Mouse (Mus musculus) T-cell, adult 2 months (primary cell): ENCODE data around the gene Phxr2.
"Not testable (repeated sequence)": the region's sequence is repeated elsewhere in the genome, so short reads cannot be mapped to it uniquely, and the experiment has no call there.

Experiments used
- DNase-seq: peaks from one replicate; pipeline ENCODE4 v3.0.0; 2022; ENCODE audit warnings: low spot score

The Phxr2 gene

GRCm38 (mm10) chr10:99126225-99126624 lies at the start of gene Phxr2:
TSS of gene Phxr2 (minus strand) at chr10:99126325.
- DNase-seq = no peak

GRCm38 (mm10) chr10:99172906-99173507 lies 46.9 kb upstream of the Phxr2 start:
- DNase-seq = no peak

- peak; percentile 43 for DNase-seq
These were observed 45.9 kb upstream of the Phxr2 start for GRCm38 (mm10) chr10:99171961-99172497.

DNA sequence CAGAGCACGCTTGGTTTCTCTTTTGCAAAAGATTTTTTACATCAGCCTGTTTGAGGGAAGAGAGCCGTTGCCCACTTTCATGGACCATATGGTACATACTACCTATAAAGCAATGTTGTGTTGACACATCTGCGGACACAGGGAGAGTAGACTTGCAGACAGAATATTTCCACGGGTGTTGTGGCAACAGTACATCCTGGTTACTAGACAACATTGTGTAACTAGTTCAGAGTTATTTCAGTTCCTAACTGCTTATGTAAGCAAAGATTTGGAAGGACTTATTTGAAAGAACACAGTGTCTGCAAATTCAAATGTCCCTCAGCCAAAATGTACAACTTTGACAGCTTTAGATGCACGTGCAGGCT lies 43.6 kb upstream of the Phxr2 start:
- peak; percentile 60 for DNase-seq

DNA sequence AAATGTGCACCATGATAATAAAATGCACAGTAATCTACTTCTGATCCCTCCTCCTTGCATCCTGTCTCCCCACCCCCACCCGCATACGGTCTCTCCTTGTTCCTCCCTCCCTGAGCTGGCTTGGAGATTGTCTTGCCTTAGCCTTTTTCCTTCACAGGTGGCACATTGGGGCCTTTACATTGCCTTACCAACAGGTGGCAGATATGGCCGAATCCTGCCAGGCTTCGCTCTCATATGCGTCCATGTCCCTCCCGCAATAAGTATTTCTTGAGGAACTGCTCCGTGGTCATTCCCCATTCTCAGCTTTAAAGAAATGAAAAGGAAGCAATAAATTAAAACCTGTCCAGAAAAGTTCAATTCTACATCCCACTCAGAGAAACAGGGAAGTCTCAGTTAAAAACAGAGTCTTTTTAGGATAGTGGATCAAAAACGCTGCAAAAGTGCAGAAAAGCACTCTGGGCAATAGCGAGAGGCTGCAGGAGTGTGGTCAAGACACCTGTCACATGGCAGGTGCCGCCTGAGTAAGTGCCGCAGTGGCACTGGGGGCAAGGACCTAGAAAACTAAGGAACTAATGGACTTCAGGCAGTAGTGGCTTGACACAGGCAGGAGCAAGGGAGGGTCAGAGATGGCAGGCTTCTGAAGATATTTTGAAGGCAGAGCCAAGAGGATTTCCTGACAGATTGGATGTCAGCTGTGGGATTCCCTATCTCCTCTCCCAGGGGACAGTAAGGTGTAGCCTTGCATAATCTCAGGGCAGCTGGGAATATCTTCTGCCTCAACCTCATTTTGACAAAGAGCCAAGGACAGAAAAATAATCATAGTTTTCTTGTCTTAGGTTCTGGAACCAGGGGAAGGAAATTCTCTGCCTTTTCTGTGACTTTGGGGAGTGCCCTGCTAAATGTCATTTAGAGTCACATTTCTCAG lies 43.0 kb upstream of the Phxr2 start:
- peak; percentile 33 for DNase-seq

DNA sequence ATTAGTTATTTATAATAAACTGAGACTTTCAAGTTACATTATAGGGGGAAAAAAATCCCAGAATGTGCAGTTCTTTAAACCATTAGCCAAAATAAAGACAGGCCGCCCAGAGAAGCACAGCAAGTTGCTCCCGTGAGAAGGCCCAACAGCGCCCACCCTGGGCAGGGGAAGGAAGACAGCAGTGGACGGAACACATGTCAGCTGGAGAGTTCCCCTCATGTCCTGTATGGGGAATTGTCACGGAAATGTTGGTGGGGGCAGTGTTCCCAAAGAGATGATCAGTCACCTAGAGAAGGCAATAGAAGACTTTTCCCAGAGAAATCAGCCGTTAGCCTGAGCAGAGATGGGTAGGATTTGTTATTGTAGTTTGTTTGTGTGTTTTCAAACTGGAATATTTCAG lies 42.3 kb upstream of the Phxr2 start:
- no peak for DNase-seq

GRCm38 (mm10) chr10:99166392-99166791 lies 40.3 kb upstream of the Phxr2 start:
- DNase-seq = no peak

GRCm38 (mm10) chr10:99165751-99166282 lies 39.7 kb upstream of the Phxr2 start:
- no peak for DNase-seq

- peak; percentile 47 for DNase-seq
These were observed 38.8 kb upstream of the Phxr2 start for GRCm38 (mm10) chr10:99164871-99165477.

DNA sequence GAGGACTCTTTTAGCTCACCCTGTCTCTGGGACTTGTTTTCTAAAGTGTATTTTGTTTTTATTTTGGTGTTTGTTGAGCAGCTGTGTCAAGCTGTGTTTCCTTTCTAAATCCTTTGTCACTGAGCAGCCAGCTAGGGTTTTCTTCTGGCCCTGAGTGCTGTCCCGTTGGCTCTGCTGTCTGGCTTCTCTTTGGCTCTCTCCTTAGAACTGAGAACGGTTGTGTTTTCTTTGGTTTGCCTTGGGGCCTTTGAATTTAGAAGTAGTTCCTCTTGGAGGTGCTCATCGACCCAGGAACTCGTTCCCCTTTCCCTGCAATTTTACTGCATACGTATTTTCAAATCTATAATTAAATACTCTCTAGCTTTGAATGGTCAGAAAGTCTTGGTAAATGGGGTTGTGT lies 36.9 kb upstream of the Phxr2 start:
- DNase-seq = no peak

DNA sequence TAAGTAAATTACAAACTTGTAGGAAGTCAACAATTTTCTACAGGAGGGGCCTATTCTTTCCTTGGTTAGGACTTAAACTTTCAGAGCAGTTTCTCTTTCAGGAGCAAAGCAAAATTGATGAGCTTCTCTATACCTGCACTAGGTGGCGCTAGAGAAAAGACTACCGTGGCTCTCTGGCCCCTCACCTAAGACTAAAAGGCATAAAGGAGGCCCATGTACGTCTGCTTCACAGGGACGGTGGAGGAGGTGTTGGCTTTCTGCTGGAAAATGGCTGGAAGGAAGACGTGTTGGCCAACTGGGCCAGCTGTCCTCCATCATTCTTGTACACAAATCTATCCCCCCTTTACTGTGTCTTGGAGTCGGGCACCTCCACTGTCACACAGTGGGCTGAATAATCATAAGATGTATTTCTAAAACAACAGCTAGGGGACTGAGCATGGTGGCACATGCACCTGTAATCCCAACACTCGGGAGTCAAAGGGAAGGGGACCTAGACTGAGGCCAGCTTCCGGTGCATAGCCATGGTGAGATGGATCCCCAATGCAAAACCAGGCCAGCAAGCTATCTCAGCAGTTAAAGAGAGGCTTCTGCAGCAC lies 36.0 kb upstream of the Phxr2 start:
- peak; percentile 45 for DNase-seq

GRCm38 (mm10) chr10:99157697-99158096 lies 31.6 kb upstream of the Phxr2 start:
- not testable (repeated sequence) for DNase-seq

GRCm38 (mm10) chr10:99156808-99157207 lies 30.7 kb upstream of the Phxr2 start:
- no peak for DNase-seq

- DNase-seq = no peak
These were observed 28.5 kb upstream of the Phxr2 start for GRCm38 (mm10) chr10:99154635-99155034.

DNA sequence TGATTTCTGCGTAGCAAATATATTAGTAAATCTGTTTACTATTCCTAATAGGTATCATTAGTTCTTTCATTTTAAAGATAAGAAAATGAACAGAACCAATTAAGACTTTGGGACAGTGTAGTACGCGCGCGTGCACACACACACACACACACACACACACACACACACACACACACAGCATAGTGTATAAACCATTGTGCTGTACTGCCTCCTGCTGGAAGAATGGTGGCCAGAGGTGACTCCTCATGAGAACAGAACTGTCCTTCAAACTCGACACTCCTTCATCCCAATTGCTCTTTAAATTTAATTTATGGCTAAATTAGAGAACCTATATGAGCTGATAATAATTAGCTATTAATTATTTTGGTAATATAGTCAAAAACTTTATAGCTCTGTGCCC lies 25.9 kb upstream of the Phxr2 start:
- DNase-seq = peak; percentile 60

DNA sequence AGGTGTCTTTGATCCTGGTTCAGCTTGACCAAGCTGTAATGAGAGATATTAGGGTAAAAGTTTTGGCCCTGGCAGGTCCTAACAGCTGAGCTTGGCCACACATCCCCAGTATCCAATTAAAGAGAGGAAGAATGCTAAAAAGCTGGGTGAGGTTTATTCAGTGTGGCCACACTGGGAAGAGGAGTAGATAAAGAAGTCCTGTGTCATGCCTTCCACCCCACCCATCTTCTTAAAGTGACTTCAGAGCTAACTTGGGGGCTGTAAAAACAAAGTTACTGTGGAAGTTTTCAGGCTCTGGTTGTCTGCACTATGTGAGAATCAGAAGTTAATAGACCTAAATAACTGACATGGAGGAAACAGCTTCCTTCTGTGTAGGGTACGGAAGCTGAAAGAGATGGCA lies 25.5 kb upstream of the Phxr2 start:
- no peak for DNase-seq

DNA sequence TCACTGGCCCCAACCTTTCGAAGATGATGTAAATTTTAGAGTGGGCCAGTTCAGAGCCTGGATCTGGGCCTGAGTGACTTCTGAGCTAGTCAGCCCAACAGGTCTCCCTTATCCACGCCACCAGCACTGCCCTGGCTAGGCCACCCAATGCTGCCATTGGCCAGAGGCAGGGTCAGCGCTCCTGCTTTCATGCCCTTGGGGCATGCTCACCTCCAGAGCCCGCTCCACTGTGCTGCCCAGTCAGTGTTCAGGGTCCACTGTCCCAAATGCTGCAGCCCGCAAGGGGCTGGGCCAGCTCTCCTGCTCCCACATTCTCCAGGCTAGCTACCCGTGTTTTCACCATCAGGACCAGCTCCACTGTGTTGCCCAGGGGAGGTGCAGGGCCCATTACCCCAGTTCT lies 23.9 kb upstream of the Phxr2 start:
- no peak for DNase-seq

DNA sequence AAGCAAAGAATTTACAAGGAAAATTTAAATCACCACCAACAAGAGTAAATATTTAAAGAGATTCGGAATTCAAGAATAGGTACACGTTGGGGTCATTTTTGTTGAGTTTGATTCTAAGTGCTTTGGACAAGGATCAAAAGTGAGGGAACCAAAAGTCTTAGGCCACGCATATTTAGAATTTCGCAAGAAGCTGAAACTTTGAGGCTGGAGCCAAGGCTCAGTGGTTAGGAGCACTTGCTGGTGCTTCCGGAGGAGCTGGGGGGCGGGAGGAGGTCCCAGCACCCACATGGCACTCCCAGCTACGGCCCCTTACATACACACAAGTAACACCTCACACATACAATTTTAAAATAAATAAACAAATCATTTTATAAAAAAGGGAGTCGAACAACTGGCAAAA lies 20.5 kb upstream of the Phxr2 start:
- no peak for DNase-seq

GRCm38 (mm10) chr10:99145611-99146010 lies 19.5 kb upstream of the Phxr2 start:
- DNase-seq = no peak

DNA sequence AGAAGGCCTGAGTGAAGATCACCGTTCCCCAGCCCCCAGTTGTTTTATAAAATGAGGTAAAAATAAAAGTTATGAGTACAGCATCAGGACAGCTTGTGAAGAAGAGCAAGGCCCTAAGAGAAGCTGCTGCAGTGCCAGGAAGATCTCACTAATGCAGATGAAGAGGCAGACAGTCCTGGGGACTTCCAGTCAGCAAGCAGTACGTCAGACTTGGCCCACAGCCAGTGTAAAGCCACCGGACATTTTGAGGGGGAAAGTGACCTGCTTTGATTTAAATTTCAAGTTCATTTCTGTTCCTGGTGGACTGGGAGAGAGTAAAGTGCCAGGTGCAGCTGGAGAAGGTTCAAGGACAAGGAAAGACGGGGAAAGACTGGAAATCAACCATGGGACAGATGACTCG lies 10.2 kb upstream of the Phxr2 start:
- DNase-seq = no peak

- DNase-seq = no peak
These were observed 7.3 kb upstream of the Phxr2 start for GRCm38 (mm10) chr10:99133321-99133875.
